ENCODE assay signal across 7 mouse cellular contexts in the genomic region with DNA sequence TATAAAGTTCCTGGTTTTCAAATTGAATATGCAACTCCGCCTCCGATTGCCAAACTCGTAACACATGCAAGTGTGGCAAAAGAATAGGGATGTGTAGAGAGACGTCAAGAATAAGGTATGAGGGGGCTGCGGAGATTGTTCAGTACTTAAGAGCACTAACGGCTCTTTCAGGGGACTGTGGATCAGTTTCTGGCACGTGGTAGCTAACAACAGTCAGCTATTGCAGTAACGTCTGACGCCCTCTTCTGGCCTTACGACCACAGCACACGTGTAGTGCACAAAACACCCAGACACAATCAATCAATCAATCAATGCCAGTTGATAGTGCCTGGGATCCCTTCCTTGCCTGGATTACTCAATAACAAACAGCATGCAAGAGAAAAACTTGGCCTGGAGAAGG. TPM values are rescaled to one million over a fixed set of nuclear protein-coding genes. Genes with fewer than 3 reads are reported as not detected.
A peak's percentile ranks its signal among the peaks of the same experiment; 100 is the strongest.
DNase-seq lines count a peak whose midpoint lies in the region; ATAC-seq and TF ChIP-seq lines count a peak whose summit lies in the region.

No protein-coding gene starts in this region.

- peak; percentile 84 for TF ChIP-seq CTCF in Patski (IDR thresholded peaks at IDR 0.05)
- peak; percentile 80 for TF ChIP-seq CTCF in forebrain, postnatal 0 days (IDR thresholded peaks at IDR 0.05; ENCODE audit: low read depth)
- peak; percentile 82 for TF ChIP-seq CTCF in hindbrain, postnatal 0 days (IDR thresholded peaks at IDR 0.05; ENCODE audit: low read depth)

- peaks cover 9% of the 10 kb centered on the region; the same call in 1 of the 2 replicates for H3K4me1 ChIP-seq in forebrain, postnatal 0 days (ENCODE audit: insufficient read depth)
- no peaks in the 10 kb centered on the region; the same call in 1 of the 2 replicates for H3K4me1 ChIP-seq in hindbrain, postnatal 0 days (ENCODE audit: insufficient read depth, low read length)

- no peaks in the 10 kb centered on the region for H3K9me3 ChIP-seq in forebrain, postnatal 0 days (ENCODE audit: low read length)
- H3K9me3 ChIP-seq in hindbrain, postnatal 0 days (ENCODE audit: low read length) = no peaks in the 10 kb centered on the region

- POLR2A ChIA-PET in Patski (lab: Charles Lee) = interaction anchor here (0.6 to 0.9 kb wide), 3 partner anchors 30 to 195 kb away, joined by 3 to 4 read pairs (median 3); no protein-coding TSS in a partner anchor

- H3K36me3 ChIP-seq in forebrain, postnatal 0 days (ENCODE audit: insufficient read depth) = no peaks in the 10 kb centered on the region
- no peaks in the 10 kb centered on the region for H3K36me3 ChIP-seq in hindbrain, postnatal 0 days (ENCODE audit: insufficient read depth, low read length)

- no peak for ATAC-seq in Patski
- peak; percentile 25; the same call in 1 of the 2 replicates for ATAC-seq in forebrain, postnatal 0 days
- ATAC-seq in hindbrain, postnatal 0 days = no peak; the same call in 1 of the 2 replicates
- peak; percentile 60 for ATAC-seq in megakaryocyte, adult 5-6 weeks (ENCODE audit: poor library complexity, severe bottlenecking)

- no peaks in the 10 kb centered on the region for H3K27me3 ChIP-seq in Patski
- no peaks in the 10 kb centered on the region for H3K27me3 ChIP-seq in forebrain, postnatal 0 days (ENCODE audit: insufficient read depth, low read length)
- no peaks in the 10 kb centered on the region for H3K27me3 ChIP-seq in hindbrain, postnatal 0 days (ENCODE audit: insufficient read depth, low read length)

- no peak for DNase-seq in Patski (ENCODE audit: low read depth, low spot score)
- DNase-seq in cerebellum, adult 18-20 months = peak; percentile 52 to 56
- peak; percentile 76 for DNase-seq in forebrain, postnatal 0 days
- peak; percentile 83 for DNase-seq in hindbrain, postnatal 0 days (ENCODE audit: low spot score)
- DNase-seq in left cerebral cortex, adult 8-10 months (ENCODE audit: low spot score in 2 of 2) = peak; percentile 15 to 39
- DNase-seq in skeletal muscle tissue, adult 2 months (ENCODE audit: low read depth, low spot score) = peak; percentile 72

- in situ Hi-C loops in Patski (cut with MboI; ENCODE audit: low pct_unique_long_range_greater_than_20kb) = no loop called here

- H3K9ac ChIP-seq in forebrain, postnatal 0 days = peak overlapping the region; percentile 58
- H3K9ac ChIP-seq in hindbrain, postnatal 0 days (replicated peaks; ENCODE audit: low read length) = peak overlapping the region; percentile 91

- H3K27ac ChIP-seq in forebrain, postnatal 0 days (ENCODE audit: low read depth, low read length) = peak overlapping the region; percentile 83
- peak overlapping the region; percentile 89 for H3K27ac ChIP-seq in hindbrain, postnatal 0 days

- CTCF ChIA-PET in Patski (lab: Charles Lee) = interaction anchor here (1.0 to 1.7 kb wide), 3 partner anchors 33 to 181 kb away, joined by 3 read pairs; no protein-coding TSS in a partner anchor

- WGBS in forebrain, postnatal 0 days = 2% methylated on average over 11 of the region's 11 CpGs
- WGBS in hindbrain, postnatal 0 days = under 1% methylated on average over 11 of the region's 11 CpGs

- peak overlapping the region; percentile 71 for H3K4me2 ChIP-seq in forebrain, postnatal 0 days (ENCODE audit: low read depth)
- H3K4me2 ChIP-seq in hindbrain, postnatal 0 days (ENCODE audit: low read depth, low read length) = peak overlapping the region; percentile 73

- peak overlapping the region; percentile 97 for H3K4me3 ChIP-seq in forebrain, postnatal 0 days (ENCODE audit: low read depth, low read length)
- H3K4me3 ChIP-seq in hindbrain, postnatal 0 days (ENCODE audit: low read length) = peak overlapping the region; percentile 96

RNA-seq across cellular contexts. Expression of a gene that starts 0.4 kb away (rescaled TPM):
- polyA plus RNA-seq in Patski (2021) = 47.5 TPM
- total RNA-seq in forebrain, postnatal 0 days (2014; rRNA removed) = 45.1 and 48.7 TPM in 2 replicates
- 57.2 and 58.5 TPM in 2 replicates for polyA plus RNA-seq in forebrain, postnatal 0 days (2015; fragmentation: Nextera tagmentation; extraction: Ambion mirVana)
- total RNA-seq in hindbrain, postnatal 0 days (2014; rRNA removed) = 34.6 and 72.0 TPM in 2 replicates
- 52.1 and 57.1 TPM in 2 replicates for polyA plus RNA-seq in hindbrain, postnatal 0 days (2015; fragmentation: Nextera tagmentation; extraction: Ambion mirVana)
- 10 to 100 TPM; 26.7 to 33.3 (median 30.3) TPM for total RNA-seq in left cerebral cortex, adult 8-10 months (2022)
- total RNA-seq in megakaryocyte, adult 5-6 weeks (2015) = 13.3 and 18.7 TPM in 2 replicates
- 32.7 and 37.7 TPM in 2 replicates for total RNA-seq in megakaryocyte, adult 5-6 weeks (2017)

RNA-seq across cellular contexts. Expression of a gene that starts 35.1 kb away (rescaled TPM):
- polyA plus RNA-seq in Patski (2021) = 23.1 TPM
- 19.2 and 29.7 TPM in 2 replicates for total RNA-seq in forebrain, postnatal 0 days (2014; rRNA removed)
- polyA plus RNA-seq in forebrain, postnatal 0 days (2015; fragmentation: Nextera tagmentation; extraction: Ambion mirVana) = 17.2 and 18.1 TPM in 2 replicates
- total RNA-seq in hindbrain, postnatal 0 days (2014; rRNA removed) = 36.8 and 38.7 TPM in 2 replicates
- 15.2 and 16.0 TPM in 2 replicates for polyA plus RNA-seq in hindbrain, postnatal 0 days (2015; fragmentation: Nextera tagmentation; extraction: Ambion mirVana)
- total RNA-seq in left cerebral cortex, adult 8-10 months (2022) = 10 to 100 TPM in 3 of 4 experiments, 1 to 10 TPM in 1; 9.6 to 13.4 (median 11.9) TPM
- total RNA-seq in megakaryocyte, adult 5-6 weeks (2015) = 5.6 and 5.8 TPM in 2 replicates
- 2.7 and 3.3 TPM in 2 replicates for total RNA-seq in megakaryocyte, adult 5-6 weeks (2017)

RNA-seq across cellular contexts. Expression of a gene that starts 49.0 kb away (rescaled TPM):
- polyA plus RNA-seq in Patski (2021) = 30.8 TPM
- total RNA-seq in forebrain, postnatal 0 days (2014; rRNA removed) = 29.1 and 38.2 TPM in 2 replicates
- 30.9 and 34.6 TPM in 2 replicates for polyA plus RNA-seq in forebrain, postnatal 0 days (2015; fragmentation: Nextera tagmentation; extraction: Ambion mirVana)
- 29.8 and 30.7 TPM in 2 replicates for total RNA-seq in hindbrain, postnatal 0 days (2014; rRNA removed)
- 38.2 and 38.5 TPM in 2 replicates for polyA plus RNA-seq in hindbrain, postnatal 0 days (2015; fragmentation: Nextera tagmentation; extraction: Ambion mirVana)
- total RNA-seq in left cerebral cortex, adult 8-10 months (2022) = 10 to 100 TPM; 27.6 to 30.0 (median 29.5) TPM
- total RNA-seq in megakaryocyte, adult 5-6 weeks (2015) = 11.1 and 16.8 TPM in 2 replicates
- 12.9 and 15.6 TPM in 2 replicates for total RNA-seq in megakaryocyte, adult 5-6 weeks (2017)

RNA-seq across cellular contexts. Expression of a gene that starts 52.4 kb away (rescaled TPM):
- polyA plus RNA-seq in Patski (2021) = 54.6 TPM
- total RNA-seq in forebrain, postnatal 0 days (2014; rRNA removed) = 10.6 and 14.8 TPM in 2 replicates
- 17.6 and 20.5 TPM in 2 replicates for polyA plus RNA-seq in forebrain, postnatal 0 days (2015; fragmentation: Nextera tagmentation; extraction: Ambion mirVana)
- 15.0 and 22.2 TPM in 2 replicates for total RNA-seq in hindbrain, postnatal 0 days (2014; rRNA removed)
- polyA plus RNA-seq in hindbrain, postnatal 0 days (2015; fragmentation: Nextera tagmentation; extraction: Ambion mirVana) = 23.6 and 25.3 TPM in 2 replicates
- total RNA-seq in left cerebral cortex, adult 8-10 months (2022) = 10 to 100 TPM; 12.0 to 18.7 (median 16.3) TPM
- total RNA-seq in megakaryocyte, adult 5-6 weeks (2015) = 34.2 and 37.2 TPM in 2 replicates
- total RNA-seq in megakaryocyte, adult 5-6 weeks (2017) = 10.5 and 16.3 TPM in 2 replicates

Comparison
In these comparisons a context has a peak if more than half of its experiments do, and no peak if none do; other contexts are left out.
1. ATAC-seq: peak in forebrain, postnatal 0 days (single experiment) and megakaryocyte, adult 5-6 weeks (single experiment); none in Patski (single experiment) and hindbrain, postnatal 0 days (single experiment).
2. Peak in every context shown above with its lines, with median percentiles within 50 percentile points of each other: CTCF ChIP-seq.